Mouse (Mus musculus): ENCODE data around the gene Kifc3.

DNA sequence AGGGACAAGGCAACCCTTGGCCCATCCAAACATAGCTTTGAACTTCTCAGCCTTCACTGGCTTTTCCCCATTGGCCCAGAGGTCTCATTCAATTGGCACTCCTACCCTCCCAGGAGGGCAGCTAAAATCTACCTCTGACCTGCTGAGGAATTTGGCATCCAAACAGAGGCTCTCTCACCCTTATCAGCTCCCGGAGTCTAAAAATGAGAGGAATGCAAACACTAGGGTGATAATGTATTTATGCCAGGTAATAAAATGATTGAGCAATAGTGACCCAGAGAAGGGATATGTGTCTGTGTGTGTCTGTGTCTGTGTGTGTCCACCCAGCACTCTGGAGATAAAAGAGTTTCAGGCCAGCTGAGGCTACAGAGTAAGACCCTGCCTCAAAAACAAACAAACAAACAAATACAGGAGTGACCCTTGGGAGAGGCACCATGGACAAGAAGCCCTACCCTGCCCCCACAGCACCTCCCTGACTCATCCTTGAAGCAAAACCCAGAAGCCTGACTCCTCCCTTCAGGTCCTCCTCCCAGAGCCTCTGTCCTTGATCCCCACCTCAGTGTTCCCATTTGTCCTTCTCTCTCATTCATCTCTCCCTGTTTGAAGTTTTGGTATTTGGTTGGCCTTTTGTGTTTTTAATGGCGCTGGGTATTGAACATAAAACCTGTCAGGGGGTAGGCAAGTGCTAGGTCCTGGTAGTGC, 56.4 kb downstream of the Kifc3 start:
- no peak for TF ChIP-seq POLR2A (IDR thresholded peaks at IDR 0.05; ENCODE audit: borderline replicate concordance, control insufficient read depth, low read depth, low read length)
- TF ChIP-seq CTCF (IDR thresholded peaks at IDR 0.05; ENCODE audit: control insufficient read depth, insufficient read depth, low read length), result no peak
